Mouse (Mus musculus) embryo, embryonic 11 days (tissue): ENCODE measurements at regions not wholly inside any gene's neighbourhood (a gene's known extent, or its start where the extent isn't known, plus 50 kb on each side); places are given as distances from the start of the nearest gene placed in this dataset.

ENCODE experiments used
- DNase-seq: peaks from one replicate; pipeline ENCODE4 v3.0.0-alpha.2; 2015

DNA sequence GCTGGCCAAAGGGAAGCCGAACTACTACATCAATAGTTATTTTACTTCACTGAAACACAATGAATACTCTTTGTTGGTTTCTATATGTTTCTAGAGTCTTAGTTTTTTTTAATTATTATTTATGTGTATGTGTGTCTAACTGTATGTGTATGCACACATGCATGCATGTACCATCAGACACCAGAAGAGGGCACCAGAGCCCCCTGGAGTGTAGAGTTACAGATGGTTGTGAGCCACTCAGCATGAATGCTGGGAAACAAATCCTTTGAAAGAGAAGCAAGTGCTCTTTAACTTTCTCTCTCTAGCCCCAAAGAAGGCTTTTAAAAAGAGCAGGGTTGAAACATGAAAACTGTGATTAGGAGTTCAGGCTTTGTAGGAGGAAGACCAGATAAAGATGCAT lies 290.7 kb downstream of the Sorl1 start:
- no peak for DNase-seq

DNA sequence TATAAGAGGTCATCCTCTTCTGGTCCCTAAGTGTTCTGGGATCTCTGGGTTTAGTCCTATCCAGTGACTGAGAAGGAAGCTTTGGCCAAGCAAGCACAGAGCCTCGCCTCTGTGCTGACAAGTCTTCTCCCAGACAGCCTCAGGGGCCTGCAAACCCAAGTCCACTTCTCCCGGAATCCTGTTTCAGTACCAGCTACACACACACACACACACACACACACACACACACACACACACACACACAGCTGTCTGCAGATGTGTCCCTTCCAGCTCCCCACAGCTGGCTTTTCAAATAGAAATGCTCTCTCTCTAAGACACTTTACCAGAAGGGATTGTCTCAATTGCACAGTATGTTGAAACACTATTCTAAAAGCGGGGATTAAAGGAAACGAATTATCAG lies 296.7 kb downstream of the Sorl1 start:
- no peak for DNase-seq

GRCm38 (mm10) chr9:41821401-41821800 lies 302.7 kb downstream of the Sorl1 start:
- no peak for DNase-seq

DNA sequence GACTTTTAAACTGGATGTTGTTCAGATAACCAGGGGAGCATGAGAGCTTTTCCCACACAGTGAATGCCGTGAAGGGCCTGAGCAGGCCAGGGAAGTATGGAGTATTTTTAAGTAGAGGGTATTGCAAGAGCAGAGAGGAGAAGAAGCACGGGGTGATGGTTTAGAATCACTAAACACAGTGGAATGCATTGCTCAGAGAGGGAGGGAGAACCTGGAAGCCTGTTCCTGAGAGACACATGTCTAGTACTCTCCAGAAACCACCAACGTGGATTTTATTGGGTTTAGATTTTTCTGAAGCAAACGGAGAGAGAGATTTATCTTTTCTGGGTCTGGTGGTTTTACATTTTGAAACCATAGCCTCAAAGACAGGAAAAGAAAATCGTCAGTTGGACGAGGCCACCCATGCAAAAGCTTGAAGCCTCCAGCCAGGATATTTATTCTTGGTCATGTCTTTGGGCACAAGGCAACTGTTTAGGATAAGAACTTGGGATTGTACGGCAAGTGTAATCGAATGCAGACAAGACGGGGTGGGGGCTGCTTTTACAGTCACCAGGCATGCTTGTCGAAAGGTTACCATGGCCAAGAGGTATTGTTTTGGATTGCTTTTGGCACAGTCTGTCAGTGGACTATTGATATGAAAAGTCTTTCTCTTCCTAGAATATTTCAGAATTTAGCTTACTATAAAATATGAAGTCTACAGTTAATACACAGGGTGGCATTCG lies 306.2 kb downstream of the Sorl1 start:
- no peak for DNase-seq

- DNase-seq, result no peak
Observed at GRCm38 (mm10) chr9:41815921-41816320, 308.2 kb downstream of the Sorl1 start.

DNA sequence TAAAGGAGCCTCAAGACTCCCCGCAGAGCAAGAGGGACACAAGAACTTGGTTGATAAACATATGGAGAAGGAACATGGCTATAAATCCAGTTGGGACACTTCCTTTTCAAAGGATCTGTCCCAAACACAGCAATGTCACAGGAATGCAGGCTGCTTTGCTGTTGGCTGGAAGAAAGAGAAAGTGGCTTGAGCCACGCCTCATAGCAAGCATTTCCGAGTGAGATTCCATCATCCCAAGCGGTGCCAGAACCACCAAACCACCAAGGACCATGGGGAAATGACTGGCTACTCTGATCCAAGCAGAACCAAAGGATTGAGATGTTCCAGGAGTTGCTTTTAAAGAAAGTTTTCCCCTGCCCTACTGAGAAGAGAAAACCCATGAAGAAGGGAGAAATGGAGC lies 314.8 kb downstream of the Sorl1 start:
- DNase-seq, result no peak

GRCm38 (mm10) chr9:41808791-41809190 lies 315.3 kb downstream of the Sorl1 start:
- DNase-seq, result peak; percentile 25

- DNase-seq, result no peak
Observed at GRCm38 (mm10) chr9:41806289-41806621, 317.8 kb downstream of the Sorl1 start.

DNA sequence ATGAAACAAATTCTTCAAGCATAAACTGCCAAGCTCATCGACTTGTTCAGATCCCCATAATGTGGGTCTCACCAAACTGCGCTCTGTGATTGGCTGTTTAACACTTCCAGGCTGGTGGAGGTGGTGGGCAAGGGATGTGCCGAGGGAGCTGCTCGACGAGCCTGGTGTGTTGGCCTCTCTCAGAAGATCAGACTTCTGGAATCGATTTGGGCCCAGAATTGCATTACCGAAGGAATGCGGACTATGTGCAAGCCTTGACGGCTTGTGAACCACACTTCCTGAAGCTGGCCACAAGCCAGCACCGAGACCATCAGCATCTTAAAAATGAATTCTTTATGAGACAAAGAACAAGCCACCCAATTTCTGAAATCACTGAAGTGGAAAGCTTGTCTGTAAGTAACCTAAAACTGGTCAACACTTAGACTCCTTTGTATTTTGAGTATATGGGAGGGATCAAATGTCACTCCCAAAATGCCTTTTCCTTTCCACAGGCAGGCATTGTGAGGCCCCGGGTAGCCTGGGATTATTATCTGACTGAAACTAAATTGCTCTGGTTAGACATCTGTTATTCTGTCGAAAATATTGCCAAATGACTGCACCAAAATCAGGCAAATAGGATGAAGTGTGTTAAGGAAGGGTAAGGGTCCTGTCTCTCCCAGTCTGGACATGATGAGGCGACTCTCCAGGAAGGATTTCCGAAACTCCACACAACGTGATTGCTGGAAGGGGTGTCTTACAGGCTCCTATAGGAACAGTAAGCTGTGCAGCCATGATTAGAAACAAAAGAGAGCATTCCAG lies 318.4 kb downstream of the Sorl1 start:
- DNase-seq, result peak; percentile 88

DNA sequence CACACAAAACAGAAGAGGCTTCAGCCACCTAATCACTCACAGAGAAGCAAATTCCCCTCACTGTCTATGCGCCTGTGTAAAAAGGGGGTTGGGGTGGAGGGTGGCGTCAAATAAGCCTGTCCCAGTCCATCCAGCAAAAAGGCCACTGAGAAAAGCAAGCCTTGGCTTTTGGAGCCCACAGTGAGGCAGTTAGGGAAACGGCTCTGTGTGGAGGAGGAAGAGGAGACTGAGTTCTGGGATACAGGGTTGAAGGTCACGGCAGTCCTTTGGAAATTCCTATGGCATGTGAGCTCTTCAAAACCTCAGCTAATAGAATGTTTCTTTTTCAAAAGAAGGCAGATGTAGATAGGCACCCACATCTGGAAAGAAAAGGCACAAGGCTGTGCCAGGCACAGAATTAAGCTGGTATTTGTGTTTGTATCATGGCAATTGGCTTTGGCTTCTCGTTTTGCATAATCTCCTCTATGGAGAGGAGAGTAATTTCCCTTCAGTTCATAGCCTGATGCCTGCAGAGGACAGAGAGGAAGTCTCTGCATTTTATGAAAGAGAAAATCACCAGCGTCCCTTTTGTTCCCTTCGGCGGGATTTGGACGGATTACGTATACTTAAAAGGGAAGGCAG lies 319.3 kb downstream of the Sorl1 start:
- peak; percentile 71 for DNase-seq

- peak; percentile 31 for DNase-seq
Observed at GRCm38 (mm10) chr9:41803680-41804460, 320.2 kb downstream of the Sorl1 start.

DNA sequence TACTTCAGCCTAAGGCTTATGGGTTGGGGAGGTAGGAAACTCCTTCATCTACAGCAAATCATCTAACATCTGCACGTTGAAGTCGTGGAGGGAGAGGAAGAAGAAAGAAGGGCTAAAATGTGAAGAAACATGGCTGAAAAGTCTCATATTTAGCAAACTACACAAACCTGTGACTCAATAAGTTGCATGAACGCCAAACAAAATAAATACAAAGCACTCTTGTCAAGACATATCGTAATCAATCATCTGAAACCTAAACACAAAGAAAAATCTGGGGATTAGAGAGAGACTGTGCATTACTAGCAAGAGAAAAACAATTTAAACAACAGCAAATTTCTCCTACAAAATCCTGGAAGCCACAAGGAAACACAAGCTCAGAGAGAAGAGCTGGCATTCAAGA lies 322.7 kb downstream of the Sorl1 start:
- no peak for DNase-seq

GRCm38 (mm10) chr9:41792830-41793213 lies 331.3 kb downstream of the Sorl1 start:
- DNase-seq, result no peak

- no peak for DNase-seq
Observed at GRCm38 (mm10) chr9:41792173-41792829, 331.8 kb downstream of the Sorl1 start.

DNA sequence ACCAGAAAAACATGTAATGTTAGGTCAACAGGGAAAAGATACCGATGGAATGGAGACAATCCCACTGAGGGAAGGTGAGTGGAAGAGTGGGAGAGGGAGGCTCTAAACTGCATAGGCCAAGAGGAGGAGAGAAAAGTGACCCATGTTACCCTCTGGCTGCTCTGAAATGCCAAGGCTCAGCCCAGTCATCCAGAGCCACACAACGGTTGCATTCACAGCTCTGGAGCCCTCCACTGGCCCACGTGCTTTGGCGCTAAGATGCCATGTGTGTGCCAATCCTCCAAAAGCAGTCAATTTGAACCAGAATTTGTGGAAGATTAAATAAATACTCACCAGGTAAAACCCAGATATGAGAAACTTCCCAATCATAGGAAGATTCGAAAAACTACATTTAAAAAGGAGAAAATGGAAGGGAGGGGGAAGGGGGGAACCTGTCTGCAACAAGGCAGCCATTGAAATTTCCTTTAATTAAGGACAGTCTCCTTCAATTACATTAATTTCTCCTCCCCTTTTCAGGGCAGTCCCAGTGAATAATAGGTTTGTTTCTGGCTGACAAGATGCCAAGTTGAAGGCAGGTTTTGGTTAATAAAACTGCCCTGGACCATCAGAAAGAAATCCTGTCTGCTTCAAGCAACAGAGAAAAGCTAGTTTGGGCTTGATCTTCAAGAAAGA lies 332.5 kb downstream of the Sorl1 start:
- no peak for DNase-seq

GRCm38 (mm10) chr9:41785131-41785530 lies 339.0 kb downstream of the Sorl1 start:
- DNase-seq, result no peak

DNA sequence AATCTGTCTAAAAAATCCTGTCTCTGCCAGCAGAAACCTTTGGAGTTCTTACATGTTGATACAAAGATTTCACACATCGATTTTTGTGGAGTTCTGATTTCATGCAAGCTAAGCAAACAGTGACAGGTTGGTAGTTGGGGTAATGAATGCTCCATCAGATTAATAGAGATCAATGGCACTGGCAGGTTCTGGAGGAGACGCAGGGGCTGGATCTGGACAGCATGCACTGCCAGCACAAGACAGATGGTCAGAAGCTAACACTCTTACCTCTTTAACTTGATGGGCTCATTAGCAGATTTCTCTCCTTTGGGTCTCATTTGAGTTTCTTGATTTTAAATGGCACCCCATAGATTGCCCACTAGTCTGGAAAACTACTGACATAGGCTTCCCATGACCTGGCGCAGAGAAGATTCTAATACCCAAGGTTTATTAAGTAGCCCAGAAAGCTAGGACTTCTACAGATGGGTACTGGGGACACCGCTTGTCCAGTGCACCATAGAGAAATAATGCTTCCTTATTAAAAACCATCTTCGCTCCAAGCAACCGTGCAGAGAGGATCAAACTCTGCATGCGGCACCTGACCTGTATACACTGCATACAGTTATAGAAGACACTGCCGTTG lies 351.7 kb downstream of the Sorl1 start:
- no peak for DNase-seq

- DNase-seq, result no peak
Observed at GRCm38 (mm10) chr9:41771276-41771675, 352.8 kb downstream of the Sorl1 start.

DNA sequence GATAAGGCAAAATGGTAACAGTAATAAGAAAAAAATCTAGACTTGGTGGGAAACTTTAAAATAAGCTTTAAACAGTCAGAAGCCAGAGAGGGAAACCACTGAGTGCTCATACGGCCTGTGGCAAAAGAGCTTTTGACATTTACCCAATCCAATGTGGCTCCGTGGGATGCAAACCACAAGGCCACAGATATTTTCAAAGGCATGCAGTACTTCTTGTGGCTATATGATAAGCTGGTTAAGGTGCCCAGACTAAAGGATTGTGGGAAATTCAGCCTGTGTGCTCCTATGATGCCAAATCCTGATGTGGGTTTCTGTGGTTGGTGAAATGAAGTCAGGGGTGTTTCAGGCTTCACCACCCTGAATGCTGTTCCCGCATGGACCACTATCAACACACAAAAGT lies 355.8 kb downstream of the Sorl1 start:
- no peak for DNase-seq

DNA sequence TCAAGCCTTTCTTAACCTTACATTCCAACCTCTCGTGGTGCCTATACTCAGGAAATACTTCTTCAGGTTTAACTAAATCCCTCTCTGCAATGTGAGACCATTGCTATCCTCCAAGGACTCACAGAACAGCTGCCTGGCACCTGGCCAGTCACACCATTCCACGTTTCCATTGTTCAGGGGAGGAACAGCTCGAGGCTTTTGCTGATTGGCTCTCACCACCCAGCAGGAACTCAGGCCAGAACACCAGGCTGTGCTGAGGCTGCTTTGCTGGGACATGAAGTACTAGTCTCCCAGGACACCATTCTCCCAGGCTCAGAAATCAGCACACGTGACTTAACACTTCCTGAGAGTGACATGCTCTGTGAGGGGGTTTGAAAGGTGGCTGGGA lies 357.6 kb downstream of the Sorl1 start:
- peak; percentile 75 for DNase-seq

DNA sequence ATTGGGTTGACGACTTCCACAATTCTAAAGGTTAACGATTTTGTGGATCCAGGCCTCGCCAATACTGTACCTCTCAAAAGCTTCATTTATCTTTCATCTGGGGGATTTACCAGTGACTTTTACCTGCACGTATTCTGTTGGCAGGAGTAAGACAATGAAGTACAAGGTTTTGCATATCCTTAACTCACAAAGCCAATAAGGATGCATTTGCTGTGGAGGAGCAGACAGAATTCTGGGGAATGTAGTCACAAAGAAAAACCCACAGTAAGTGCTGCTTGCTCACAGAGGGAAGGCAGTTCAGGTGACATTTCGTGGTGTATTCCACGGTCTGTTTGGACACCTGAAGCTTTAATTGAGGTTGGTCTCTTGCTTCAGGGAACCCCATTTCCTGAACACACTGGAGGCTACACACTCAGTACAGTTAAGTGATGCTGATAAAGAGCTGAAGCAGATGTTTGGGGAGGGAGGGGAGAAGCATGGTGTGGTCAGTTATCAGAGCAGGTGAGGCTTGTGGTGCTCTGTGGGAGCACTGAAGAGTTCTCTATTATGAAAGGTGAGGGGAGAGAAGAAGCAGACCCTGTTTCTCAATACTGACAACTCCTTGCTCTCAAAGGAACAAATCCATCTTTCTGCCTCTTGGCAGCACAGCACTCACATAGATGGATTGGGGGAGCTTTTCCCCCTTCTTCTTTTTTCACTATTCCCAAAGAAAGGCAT lies 358.1 kb downstream of the Sorl1 start:
- no peak for DNase-seq
